Mouse (Mus musculus): ENCODE data around the gene Olfr429. TPM values are rescaled to one million over a fixed set of nuclear protein-coding genes. Genes with fewer than 3 reads are reported as not detected.

Olfr429 gene
- polyA plus RNA-seq, 1 experiment from 2014 or later: not detected

DNA sequence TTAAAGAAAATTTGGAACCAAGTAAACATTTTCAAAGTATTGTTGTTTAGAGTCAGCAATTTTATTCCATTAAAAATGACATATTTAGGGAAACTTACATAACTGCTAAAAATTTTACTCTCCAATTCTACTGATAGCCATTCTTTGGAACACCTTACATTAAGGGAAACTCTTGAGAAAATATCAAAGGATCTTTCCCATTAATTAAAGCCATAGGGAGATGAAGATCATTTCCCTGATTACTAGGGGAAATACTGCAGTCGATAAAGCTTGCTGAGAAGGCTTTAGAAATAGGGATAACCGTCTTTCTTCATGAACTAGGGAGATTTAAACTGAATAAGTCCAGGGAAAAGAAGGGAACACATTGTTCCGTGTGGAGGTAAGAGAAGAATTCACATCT is 47.1 kb downstream of the Olfr429 start, which contains the start of gene Olfr424:
Gene Olfr424, plus strand, starts transcription at position 301 of the 400 bp plus-strand sequence.
- H3K9me3 ChIP-seq (replicated peaks; ENCODE audit: control insufficient read depth, low read length): no peaks in the 10 kb centered on the region
- ATAC-seq (replicated peaks; ENCODE audit: extremely low read depth, insufficient read depth, low FRiP score): no peak
- WGBS: 78% methylated on average over 3 of the region's 3 CpGs
- H3K27ac ChIP-seq (ENCODE audit: low read length): no peak within 1 kb of the TSS
- no peak within 1 kb of the TSS for H3K4me3 ChIP-seq (ENCODE audit: low read length)
- no peak within 1 kb of the TSS for H3K9ac ChIP-seq (ENCODE audit: low read length)
- no peaks in the 10 kb centered on the region for H3K27me3 ChIP-seq (ENCODE audit: control insufficient read depth, insufficient read depth, low read length)
- H3K4me2 ChIP-seq (ENCODE audit: low read depth, low read length): no peak within 1 kb of the TSS
- H3K4me1 ChIP-seq (ENCODE audit: control insufficient read depth, insufficient read depth, low read length): no peaks in the 10 kb centered on the region
- H3K36me3 ChIP-seq (ENCODE audit: control insufficient read depth, insufficient read depth): no peaks in the 10 kb centered on the region

DNA sequence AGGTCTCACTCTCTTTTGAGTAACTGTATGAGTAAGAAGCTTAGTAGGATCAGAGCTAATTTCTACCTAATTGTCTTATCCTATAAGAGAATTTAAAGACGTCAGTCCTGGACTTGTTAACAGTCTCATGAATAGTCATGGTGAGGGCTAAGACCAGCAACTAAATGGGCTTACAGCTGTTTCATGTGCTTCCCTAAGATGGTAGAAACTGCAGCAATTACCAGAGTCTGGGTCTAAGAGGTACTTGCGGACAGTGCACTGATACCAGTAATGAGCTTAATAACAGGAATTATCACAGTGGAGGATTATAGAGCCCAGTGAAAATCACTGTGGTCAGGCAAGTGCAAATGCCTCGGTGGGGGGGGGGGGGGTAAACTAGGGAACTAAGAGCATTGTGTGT is 47.9 kb downstream of the Olfr429 start:
- Histone ChIP-seq H3K9me3 (replicated peaks; ENCODE audit: control insufficient read depth, low read length) (no peaks in the 10 kb centered on the region), H3K4me3 (ENCODE audit: low read length) (no peak overlapping the region), H3K36me3 (ENCODE audit: control insufficient read depth, insufficient read depth) (no peaks in the 10 kb centered on the region), H3K4me1 (ENCODE audit: control insufficient read depth, insufficient read depth, low read length) (no peaks in the 10 kb centered on the region), H3K27me3 (ENCODE audit: control insufficient read depth, insufficient read depth, low read length) (no peaks in the 10 kb centered on the region), H3K27ac (ENCODE audit: low read length) (no peak overlapping the region), H3K9ac (ENCODE audit: low read length) (no peak overlapping the region), H3K4me2 (ENCODE audit: low read depth, low read length) (no peak overlapping the region)
- no peak for ATAC-seq (replicated peaks; ENCODE audit: extremely low read depth, insufficient read depth, low FRiP score)
- 68% methylated on average over 3 of the region's 3 CpGs for WGBS

Other genes with a start within 250 kb of the Olfr429 start
- gene Ifi211, start 171.3 kb upstream of the Olfr429 start, polyA plus RNA-seq (2015; fragmentation: Nextera tagmentation; extraction: Ambion mirVana): 2.1 and 4.2 TPM in 2 replicates
- 4.7 and 12.2 TPM in 2 replicates for gene Mndal, start 141.8 kb upstream of the Olfr429 start, polyA plus RNA-seq (2015; fragmentation: Nextera tagmentation; extraction: Ambion mirVana)
- gene Ifi203, start 141.7 kb upstream of the Olfr429 start, polyA plus RNA-seq (2015; fragmentation: Nextera tagmentation; extraction: Ambion mirVana): 2.2 and 4.0 TPM in 2 replicates
- not detected in 2 replicates for gene Ifi202b, start 101.6 kb upstream of the Olfr429 start, polyA plus RNA-seq (2015; fragmentation: Nextera tagmentation; extraction: Ambion mirVana)
- gene Ifi205, start 52.5 kb upstream of the Olfr429 start, polyA plus RNA-seq (2015; fragmentation: Nextera tagmentation; extraction: Ambion mirVana): 1.0 and 1.5 TPM in 2 replicates
- gene Olfr433, start 43.6 kb upstream of the Olfr429 start, polyA plus RNA-seq (2015; fragmentation: Nextera tagmentation; extraction: Ambion mirVana): 0.06 TPM in 1 of 2 replicates, not detected in the other
- gene Olfr432, start 35.1 kb upstream of the Olfr429 start, polyA plus RNA-seq (2015; fragmentation: Nextera tagmentation; extraction: Ambion mirVana): not detected in 2 replicates
- not detected in 2 replicates for gene Olfr430, start 17.7 kb upstream of the Olfr429 start, polyA plus RNA-seq (2015; fragmentation: Nextera tagmentation; extraction: Ambion mirVana)
- gene Olfr427, start 12.6 kb downstream of the Olfr429 start, polyA plus RNA-seq (2015; fragmentation: Nextera tagmentation; extraction: Ambion mirVana): not detected in 2 replicates
- gene Olfr231, start 36.8 kb downstream of the Olfr429 start, polyA plus RNA-seq (2015; fragmentation: Nextera tagmentation; extraction: Ambion mirVana): not detected in 2 replicates
- not detected in 2 replicates for gene Olfr424, start 47.2 kb downstream of the Olfr429 start, polyA plus RNA-seq (2015; fragmentation: Nextera tagmentation; extraction: Ambion mirVana)
- gene Olfr420, start 71.3 kb downstream of the Olfr429 start, polyA plus RNA-seq (2015; fragmentation: Nextera tagmentation; extraction: Ambion mirVana): not detected in 2 replicates
- gene Spta1, start 88.4 kb downstream of the Olfr429 start, polyA plus RNA-seq (2015; fragmentation: Nextera tagmentation; extraction: Ambion mirVana): 1.6 and 1.8 TPM in 2 replicates
- gene Olfr419, start 167.7 kb downstream of the Olfr429 start, polyA plus RNA-seq (2015; fragmentation: Nextera tagmentation; extraction: Ambion mirVana): not detected in 2 replicates
- not detected in 2 replicates for gene Mptx1, start 246.2 kb downstream of the Olfr429 start, polyA plus RNA-seq (2015; fragmentation: Nextera tagmentation; extraction: Ambion mirVana)